Mouse (Mus musculus): ENCODE data around the gene Plppr3. TPM values are rescaled to one million over a fixed set of nuclear protein-coding genes. Genes with fewer than 3 reads are reported as not detected.

Plppr3 gene
- polyA plus RNA-seq, 1 experiment from 2014 or later: 38.8 TPM

DNA sequence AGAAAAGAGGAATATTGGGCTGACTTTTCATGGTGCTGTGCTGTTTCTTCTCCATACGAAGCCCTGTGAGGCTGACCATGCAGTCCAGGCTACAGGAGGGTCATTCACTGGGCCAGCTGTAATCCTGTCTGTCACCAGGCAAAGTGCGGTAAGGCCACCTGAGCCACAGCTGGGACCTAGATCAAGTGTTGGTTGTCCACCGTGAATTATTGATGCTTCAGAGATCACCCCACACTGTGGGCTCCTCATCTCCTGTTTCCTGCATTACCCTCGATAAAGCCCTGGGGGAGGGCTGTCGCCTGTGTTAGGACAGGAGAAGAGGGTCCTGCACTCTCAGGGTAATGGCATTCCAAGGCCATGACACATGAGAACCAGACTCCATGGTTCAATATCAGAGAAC, 27.9 kb downstream of the Plppr3 start:
- H3K4me2 ChIP-seq (ENCODE audit: low read length): no peak overlapping the region
- peaks cover 19% of the 10 kb centered on the region for H3K4me1 ChIP-seq (replicated peaks; ENCODE audit: control insufficient read depth, insufficient read depth, low read length)
- no peak overlapping the region for H3K27ac ChIP-seq (ENCODE audit: low read depth)
- no peak overlapping the region for H3K4me3 ChIP-seq (ENCODE audit: low read depth, low read length)
- DNase-seq (ENCODE audit: low spot score): no peak
- no peaks in the 10 kb centered on the region for H3K27me3 ChIP-seq (replicated peaks; ENCODE audit: control insufficient read depth, insufficient read depth, low read length)
- H3K9me3 ChIP-seq (ENCODE audit: control insufficient read depth, low read length): no peaks in the 10 kb centered on the region
- H3K36me3 ChIP-seq (ENCODE audit: control insufficient read depth, insufficient read depth, low read length): no peaks in the 10 kb centered on the region
- WGBS: 51% methylated on average over 5 of the region's 5 CpGs
- ATAC-seq (replicated peaks; ENCODE audit: low FRiP score, low TSS enrichment, low read depth): no peak
- no peak overlapping the region for H3K9ac ChIP-seq (ENCODE audit: low read length)

DNA sequence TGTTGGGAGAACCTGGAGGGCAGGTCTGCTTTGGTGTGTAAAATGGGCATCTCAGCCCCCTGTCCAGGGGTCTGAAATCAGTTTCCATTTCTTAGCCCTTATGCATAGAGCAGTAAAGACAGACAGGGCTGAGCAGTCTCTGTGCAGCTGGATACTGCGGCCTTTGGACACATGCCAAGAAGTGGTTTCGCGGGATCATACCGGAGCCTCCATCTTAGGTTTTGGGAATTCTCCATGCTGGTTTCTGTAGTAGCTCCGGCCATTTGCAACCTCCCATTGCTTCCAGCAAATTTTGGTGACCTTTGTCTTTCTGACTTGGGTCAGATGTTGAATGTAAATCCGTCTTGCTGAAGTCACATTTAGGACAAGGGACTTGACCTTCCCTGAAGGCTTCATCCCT, 31.0 kb downstream of the Plppr3 start:
- no peak overlapping the region for H3K4me3 ChIP-seq (ENCODE audit: low read depth, low read length)
- H3K9me3 ChIP-seq (ENCODE audit: control insufficient read depth, low read length): no peaks in the 10 kb centered on the region
- no peaks in the 10 kb centered on the region for H3K36me3 ChIP-seq (ENCODE audit: control insufficient read depth, insufficient read depth, low read length)
- DNase-seq (ENCODE audit: low spot score): no peak
- H3K4me1 ChIP-seq (replicated peaks; ENCODE audit: control insufficient read depth, insufficient read depth, low read length): peaks cover 20% of the 10 kb centered on the region
- H3K27me3 ChIP-seq (replicated peaks; ENCODE audit: control insufficient read depth, insufficient read depth, low read length): no peaks in the 10 kb centered on the region
- 0 out of 2 replicates have a peak, but pooled peaks have one; percentile 35 for ATAC-seq (replicated peaks; ENCODE audit: low FRiP score, low TSS enrichment, low read depth)
- peak overlapping the region; percentile 27; the same call in 1 of the 2 replicates for H3K27ac ChIP-seq (ENCODE audit: low read depth)
- no peak overlapping the region for H3K4me2 ChIP-seq (ENCODE audit: low read length)
- H3K9ac ChIP-seq (ENCODE audit: low read length): no peak overlapping the region
- WGBS: 55% methylated on average over 6 of the region's 6 CpGs

DNA sequence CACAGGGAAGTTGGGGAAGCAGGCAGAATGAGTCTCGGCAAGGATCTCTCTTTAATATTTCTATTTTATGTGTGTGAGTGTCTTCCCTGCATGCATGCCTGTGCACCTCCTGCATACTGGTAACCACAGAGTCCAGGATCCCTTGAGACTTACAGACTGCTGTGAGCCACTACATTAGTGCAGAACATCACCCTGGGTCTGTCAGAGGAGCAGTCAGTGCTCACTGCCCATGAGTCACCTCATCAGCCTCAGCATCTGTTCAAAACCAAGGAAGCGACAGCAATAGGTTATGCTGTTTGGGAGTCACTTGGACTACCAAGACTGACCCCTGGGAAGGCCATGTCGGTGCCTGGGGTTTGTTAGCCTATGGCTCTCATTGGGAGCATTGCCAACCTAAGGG, 32.1 kb downstream of the Plppr3 start:
- DNase-seq (ENCODE audit: low spot score): no peak
- no peak for ATAC-seq (replicated peaks; ENCODE audit: low FRiP score, low TSS enrichment, low read depth)
- Histone ChIP-seq H3K27me3 (replicated peaks; ENCODE audit: control insufficient read depth, insufficient read depth, low read length) (no peaks in the 10 kb centered on the region), H3K4me1 (replicated peaks; ENCODE audit: control insufficient read depth, insufficient read depth, low read length) (peaks cover 20% of the 10 kb centered on the region), H3K9me3 (ENCODE audit: control insufficient read depth, low read length) (no peaks in the 10 kb centered on the region), H3K4me3 (ENCODE audit: low read depth, low read length) (no peak overlapping the region), H3K4me2 (ENCODE audit: low read length) (no peak overlapping the region), H3K9ac (ENCODE audit: low read length) (no peak overlapping the region), H3K27ac (ENCODE audit: low read depth) (peak overlapping the region; percentile 7; the same call in 1 of the 2 replicates), H3K36me3 (ENCODE audit: control insufficient read depth, insufficient read depth, low read length) (no peaks in the 10 kb centered on the region)
- 64% methylated on average over 3 of the region's 3 CpGs for WGBS

DNA sequence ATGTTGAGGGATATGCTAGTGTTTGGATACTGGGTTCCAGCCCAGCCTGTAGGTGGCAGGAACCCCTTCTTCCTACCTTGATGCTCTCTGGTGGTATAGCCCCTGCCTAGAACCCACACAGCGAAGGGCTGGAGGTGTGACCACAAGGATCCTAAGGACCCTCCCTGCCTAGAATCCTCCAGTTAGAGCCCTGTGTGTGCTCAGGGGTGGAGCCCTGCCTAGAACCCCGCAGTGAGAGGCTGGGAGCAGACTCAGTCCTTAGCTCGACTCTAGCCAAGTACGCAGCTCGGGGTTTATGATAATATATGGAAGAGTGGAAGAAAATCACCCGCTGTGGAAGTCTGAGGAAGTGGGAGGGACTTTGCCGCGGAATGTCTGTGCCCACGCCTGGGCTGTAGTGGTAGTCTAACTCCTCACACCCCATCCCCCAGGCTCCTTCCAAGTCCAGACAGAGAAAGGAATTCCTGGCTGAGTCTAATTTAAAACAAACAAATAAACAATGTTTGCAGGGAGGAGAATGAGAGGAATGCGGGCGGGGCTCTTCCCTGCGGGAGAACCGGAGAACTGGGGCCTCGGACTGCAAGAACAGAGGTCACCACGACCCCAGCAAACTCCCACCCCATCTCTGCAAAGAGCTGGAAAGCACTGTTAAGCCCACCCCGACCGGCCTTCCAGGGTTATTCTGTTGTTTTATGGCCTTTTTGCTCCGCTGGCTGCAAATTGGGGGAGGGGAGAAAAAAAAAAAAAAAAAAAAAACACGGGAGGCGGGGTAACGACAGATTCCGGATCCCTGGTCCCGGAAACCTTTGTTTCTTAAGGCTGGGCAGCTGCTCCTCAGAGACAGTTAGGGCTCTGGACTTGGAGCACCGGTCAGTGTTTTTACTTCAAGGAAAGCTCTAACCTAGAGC, 33.5 kb downstream of the Plppr3 start:
- Histone ChIP-seq H3K27ac (ENCODE audit: low read depth) (peak overlapping the region; percentile 67), H3K4me1 (replicated peaks; ENCODE audit: control insufficient read depth, insufficient read depth, low read length) (peaks cover 20% of the 10 kb centered on the region), H3K9me3 (ENCODE audit: control insufficient read depth, low read length) (no peaks in the 10 kb centered on the region; the same call in 1 of the 2 replicates), H3K4me3 (ENCODE audit: low read depth, low read length) (peak overlapping the region; percentile 29), H3K9ac (ENCODE audit: low read length) (peak overlapping the region; percentile 37), H3K27me3 (replicated peaks; ENCODE audit: control insufficient read depth, insufficient read depth, low read length) (no peaks in the 10 kb centered on the region), H3K4me2 (ENCODE audit: low read length) (peak overlapping the region; percentile 58), H3K36me3 (ENCODE audit: control insufficient read depth, insufficient read depth, low read length) (no peaks in the 10 kb centered on the region)
- DNase-seq (ENCODE audit: low spot score) (peak; percentile 82), ATAC-seq (replicated peaks; ENCODE audit: low FRiP score, low TSS enrichment, low read depth) (peak; percentile 74)
- under 1% methylated on average over 23 of the region's 24 CpGs for WGBS

DNA sequence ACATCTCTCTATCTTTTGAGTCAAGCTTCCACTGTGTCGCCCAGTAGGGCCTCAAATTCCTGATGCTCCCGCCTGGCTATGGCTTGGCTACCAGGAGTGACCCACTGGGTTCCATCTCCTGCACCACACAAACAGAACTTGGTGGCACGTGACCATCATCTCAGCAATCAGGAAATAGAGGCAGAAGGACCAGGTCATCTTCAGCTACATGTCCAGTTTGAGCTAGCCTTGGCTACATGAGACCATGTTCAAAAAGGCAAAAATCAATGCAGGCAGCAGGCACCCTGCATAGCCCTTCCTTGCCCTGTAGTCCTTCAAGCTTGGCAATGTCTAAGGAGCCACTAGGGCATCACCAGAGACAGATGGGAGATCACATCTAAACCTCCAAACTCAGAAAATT, 34.3 kb downstream of the Plppr3 start:
- no peak for ATAC-seq (replicated peaks; ENCODE audit: low FRiP score, low TSS enrichment, low read depth)
- H3K27ac ChIP-seq (ENCODE audit: low read depth): peak overlapping the region; percentile 67
- no peak overlapping the region for H3K4me2 ChIP-seq (ENCODE audit: low read length)
- H3K4me3 ChIP-seq (ENCODE audit: low read depth, low read length): no peak overlapping the region; the same call in 1 of the 2 replicates
- no peaks in the 10 kb centered on the region; the same call in 1 of the 2 replicates for H3K9me3 ChIP-seq (ENCODE audit: control insufficient read depth, low read length)
- no peaks in the 10 kb centered on the region for H3K27me3 ChIP-seq (replicated peaks; ENCODE audit: control insufficient read depth, insufficient read depth, low read length)
- 90% methylated on average over 3 of the region's 3 CpGs for WGBS
- peaks cover 20% of the 10 kb centered on the region for H3K4me1 ChIP-seq (replicated peaks; ENCODE audit: control insufficient read depth, insufficient read depth, low read length)
- no peaks in the 10 kb centered on the region for H3K36me3 ChIP-seq (ENCODE audit: control insufficient read depth, insufficient read depth, low read length)
- DNase-seq (ENCODE audit: low spot score): no peak
- H3K9ac ChIP-seq (ENCODE audit: low read length): no peak overlapping the region

DNA sequence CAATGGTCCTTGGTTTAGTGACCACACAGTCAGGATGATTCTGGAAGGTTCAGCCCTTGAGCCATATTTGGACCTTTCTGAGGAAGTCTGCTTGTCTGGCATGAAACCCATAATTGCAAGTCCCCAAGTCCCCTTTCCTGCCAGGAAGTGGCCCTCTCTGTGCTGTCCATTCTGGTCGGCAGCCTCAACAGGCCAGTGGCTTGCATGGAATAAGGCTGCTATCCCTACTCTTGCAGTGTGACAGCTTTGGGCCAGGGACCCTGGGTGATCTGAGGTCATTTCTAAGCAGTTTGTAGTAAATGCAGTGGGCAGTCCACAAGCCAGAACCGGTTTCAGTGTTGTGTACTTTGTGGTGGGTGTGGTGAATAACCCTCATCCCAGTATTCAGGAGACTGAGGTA, 36.3 kb downstream of the Plppr3 start:
- WGBS: 56% methylated on average over 2 of the region's 2 CpGs
- Histone ChIP-seq H3K27ac (ENCODE audit: low read depth) (no peak overlapping the region), H3K27me3 (replicated peaks; ENCODE audit: control insufficient read depth, insufficient read depth, low read length) (no peaks in the 10 kb centered on the region), H3K4me1 (replicated peaks; ENCODE audit: control insufficient read depth, insufficient read depth, low read length) (peaks cover 15% of the 10 kb centered on the region), H3K4me3 (ENCODE audit: low read depth, low read length) (no peak overlapping the region), H3K4me2 (ENCODE audit: low read length) (no peak overlapping the region), H3K36me3 (ENCODE audit: control insufficient read depth, insufficient read depth, low read length) (no peaks in the 10 kb centered on the region), H3K9ac (ENCODE audit: low read length) (no peak overlapping the region), H3K9me3 (ENCODE audit: control insufficient read depth, low read length) (no peaks in the 10 kb centered on the region; the same call in 1 of the 2 replicates)
- no peak for DNase-seq (ENCODE audit: low spot score)
- ATAC-seq (replicated peaks; ENCODE audit: low FRiP score, low TSS enrichment, low read depth): no peak

DNA sequence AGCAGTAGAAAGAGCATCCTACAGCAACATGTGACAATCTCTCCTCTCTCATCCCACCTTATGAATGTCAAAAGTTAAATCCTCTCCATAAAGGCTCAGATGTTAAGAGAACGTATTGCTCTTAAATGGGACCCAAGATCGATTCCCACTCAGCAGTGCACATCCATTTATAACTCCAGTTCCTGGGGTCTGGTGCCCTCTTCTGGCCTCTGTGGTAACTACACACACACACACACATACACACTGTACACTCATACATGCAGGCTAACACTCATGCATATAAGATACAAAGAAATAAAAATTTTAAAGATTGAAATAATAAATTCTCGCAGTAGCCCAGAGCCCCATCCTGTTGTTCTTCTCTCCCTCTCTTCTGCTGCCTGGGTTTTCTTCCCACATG, 37.5 kb downstream of the Plppr3 start:
- Histone ChIP-seq H3K4me3 (ENCODE audit: low read depth, low read length) (no peak overlapping the region), H3K9ac (ENCODE audit: low read length) (no peak overlapping the region), H3K27ac (ENCODE audit: low read depth) (no peak overlapping the region), H3K4me1 (replicated peaks; ENCODE audit: control insufficient read depth, insufficient read depth, low read length) (peaks cover 8% of the 10 kb centered on the region; the same call in 1 of the 2 replicates), H3K27me3 (replicated peaks; ENCODE audit: control insufficient read depth, insufficient read depth, low read length) (no peaks in the 10 kb centered on the region), H3K9me3 (ENCODE audit: control insufficient read depth, low read length) (no peaks in the 10 kb centered on the region; the same call in 1 of the 2 replicates), H3K4me2 (ENCODE audit: low read length) (no peak overlapping the region), H3K36me3 (ENCODE audit: control insufficient read depth, insufficient read depth, low read length) (no peaks in the 10 kb centered on the region)
- ATAC-seq (replicated peaks; ENCODE audit: low FRiP score, low TSS enrichment, low read depth) (no peak), DNase-seq (ENCODE audit: low spot score) (no peak)
- 97% methylated on average over 3 of the region's 3 CpGs for WGBS

DNA sequence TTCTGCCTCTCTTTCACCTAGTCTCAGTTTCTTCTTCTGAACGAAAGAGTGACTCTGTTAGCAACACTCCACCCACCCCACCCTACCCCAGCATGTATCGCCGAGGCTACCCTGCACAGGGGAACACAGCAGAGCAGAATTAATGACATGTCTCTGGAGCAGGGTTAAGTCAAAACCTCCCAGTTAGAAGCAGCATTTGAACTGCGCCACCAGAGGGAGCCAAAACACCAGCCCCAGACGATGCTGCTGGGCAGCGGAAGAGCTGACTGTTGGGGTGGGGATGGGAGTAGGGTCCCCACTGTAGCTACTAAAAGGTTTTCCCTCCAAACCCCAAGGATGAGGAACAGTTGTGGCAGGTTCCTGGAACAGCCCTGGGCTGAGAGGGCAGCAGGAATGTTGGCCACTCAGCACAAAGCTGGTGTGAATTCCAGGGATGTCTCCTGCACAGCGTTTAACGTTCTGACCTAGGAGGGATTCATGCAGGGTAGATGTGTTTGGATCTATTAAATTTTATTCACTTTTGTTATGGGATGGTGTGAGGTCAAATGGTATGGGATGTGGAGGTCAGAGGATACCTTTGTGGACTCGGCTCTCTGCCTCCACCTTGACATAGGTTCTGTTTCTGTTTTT, 39.5 kb downstream of the Plppr3 start:
- H3K27ac ChIP-seq (ENCODE audit: low read depth): no peak overlapping the region
- ATAC-seq (replicated peaks; ENCODE audit: low FRiP score, low TSS enrichment, low read depth) (peak; percentile 65), DNase-seq (ENCODE audit: low spot score) (peak; percentile 89)
- no peak overlapping the region for H3K4me3 ChIP-seq (ENCODE audit: low read depth, low read length)
- H3K4me2 ChIP-seq (ENCODE audit: low read length): no peak overlapping the region
- H3K4me1 ChIP-seq (replicated peaks; ENCODE audit: control insufficient read depth, insufficient read depth, low read length): 0 out of 2 replicates have a peak, but pooled peaks cover 4% of the 10 kb centered on the region
- no peaks in the 10 kb centered on the region; the same call in 1 of the 2 replicates for H3K9me3 ChIP-seq (ENCODE audit: control insufficient read depth, low read length)
- H3K9ac ChIP-seq (ENCODE audit: low read length): no peak overlapping the region
- H3K27me3 ChIP-seq (replicated peaks; ENCODE audit: control insufficient read depth, insufficient read depth, low read length): no peaks in the 10 kb centered on the region
- 22% methylated on average over 9 of the region's 9 CpGs for WGBS
- no peaks in the 10 kb centered on the region for H3K36me3 ChIP-seq (ENCODE audit: control insufficient read depth, insufficient read depth, low read length)
